20 mouse cellular contexts compared by ENCODE assay signal in the genomic region with DNA sequence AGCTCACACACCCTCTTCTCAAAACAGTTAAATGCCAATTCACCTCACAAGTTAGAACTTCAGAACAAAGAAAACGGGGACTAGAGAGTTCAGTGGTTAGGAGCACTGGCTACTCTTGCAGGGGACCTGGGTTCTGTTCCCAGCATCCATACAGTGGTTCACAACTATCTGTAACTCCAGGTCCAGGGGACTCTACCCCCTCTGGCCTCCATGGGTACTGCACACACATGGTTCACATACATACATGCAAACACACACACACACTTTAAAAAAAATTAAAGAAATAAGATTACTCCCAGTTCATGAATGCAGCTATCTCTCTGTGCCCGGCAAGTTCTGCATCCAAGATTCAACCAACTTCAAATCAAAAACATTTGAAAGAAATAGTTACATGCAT. TPM values are rescaled to one million over a fixed set of nuclear protein-coding genes. Genes with fewer than 3 reads are reported as not detected.
DNase-seq lines count a peak whose midpoint lies in the region; ATAC-seq and TF ChIP-seq lines count a peak whose summit lies in the region.
"Had no signal": no experiment of that assay in that cellular context is flagged by ENCODE, and none has a peak within 500 bp of the region (broad histone marks: within the 10 kb centered on the region; RNA-seq: fewer than 3 reads in every experiment).

No protein-coding gene starts in this region.

- WGBS in intestine, postnatal 0 days, result 96% methylated on average over 2 of the region's 2 CpGs
- WGBS in intestine, embryonic 15.5 days, result 99% methylated on average over 2 of the region's 2 CpGs

- peak; percentile 27; the same call in 1 of the 2 replicates for TF ChIP-seq CTCF in intestine, postnatal 0 days (IDR thresholded peaks at IDR 0.05; ENCODE audit: low read depth)
- peak; percentile 17; the same call in 1 of the 2 replicates for TF ChIP-seq CTCF in E14TG2a.4 (conservative IDR thresholded peaks at IDR 0.05; ENCODE audit: low read length)

- no peak for ATAC-seq in intestine, postnatal 0 days
- no peak for ATAC-seq in intestine, embryonic 15.5 days
- ATAC-seq in megakaryocyte progenitor cell, adult 5-6 weeks (replicated peaks; ENCODE audit: poor library complexity), result 0 out of 2 replicates have a peak, but pooled peaks have one; percentile 18
- ATAC-seq: forebrain, postnatal 0 days; intestine, embryonic 16.5 days; Patski had no signal

- peak; percentile 31 for DNase-seq in ES-CJ7 (ENCODE audit: low read depth, low spot score)
- no peak for DNase-seq in lung, adult 18-20 months
- DNase-seq in kidney, postnatal 36 days, result no peak
- DNase-seq: adrenal gland, adult 8-10 months; adrenal gland, postnatal 36 days; cerebellum, adult 9-10 months; cerebellum, postnatal 25 days; forebrain, postnatal 0 days; gastrocnemius, postnatal 14 days; heart, postnatal 36 days had no signal

- peaks cover 3% of the 10 kb centered on the region; the same call in 1 of the 2 replicates for H3K4me1 ChIP-seq in intestine, postnatal 0 days (replicated peaks; ENCODE audit: control insufficient read depth, insufficient read depth, low read length)
- no peaks in the 10 kb centered on the region for H3K4me1 ChIP-seq in intestine, embryonic 15.5 days (replicated peaks)
- peaks cover 70% of the 10 kb centered on the region for H3K4me1 ChIP-seq in E14TG2a.4 (replicated peaks; ENCODE audit: low read depth, low read length)
- H3K4me1 ChIP-seq: embryonic facial prominence, embryonic 12.5 days; forebrain, embryonic 12.5 days; hindbrain, embryonic 15.5 days had no signal

- H3K27ac ChIP-seq in intestine, postnatal 0 days (ENCODE audit: low read depth, low read length), result no peak overlapping the region
- H3K27ac ChIP-seq in intestine, embryonic 15.5 days, result no peak overlapping the region
- H3K27ac ChIP-seq: embryonic facial prominence, embryonic 12.5 days; forebrain, embryonic 12.5 days; heart, embryonic 13.5 days; hindbrain, embryonic 15.5 days had no signal

- peaks cover 32% of the 10 kb centered on the region; the same call in 1 of the 2 replicates for H3K36me3 ChIP-seq in intestine, postnatal 0 days (ENCODE audit: control insufficient read depth, insufficient read depth)
- 0 out of 2 replicates have a peak, but pooled peaks cover 3% of the 10 kb centered on the region for H3K36me3 ChIP-seq in intestine, embryonic 15.5 days
- H3K36me3 ChIP-seq in E14TG2a.4 (ENCODE audit: insufficient read depth, low read length), result peaks cover 85% of the 10 kb centered on the region
- H3K36me3 ChIP-seq: embryonic facial prominence, embryonic 12.5 days; forebrain, embryonic 12.5 days; heart, embryonic 13.5 days; hindbrain, embryonic 15.5 days had no signal

- H3K4me3 ChIP-seq in intestine, postnatal 0 days (ENCODE audit: low read depth, low read length), result no peak overlapping the region
- no peak overlapping the region for H3K4me3 ChIP-seq in intestine, embryonic 15.5 days (replicated peaks)
- no peak overlapping the region for H3K4me3 ChIP-seq in E14TG2a.4 (replicated peaks; ENCODE audit: low read length)
- H3K4me3 ChIP-seq: embryonic facial prominence, embryonic 12.5 days; forebrain, embryonic 12.5 days; heart, embryonic 13.5 days; hindbrain, embryonic 15.5 days had no signal

- H3K4me2 ChIP-seq in intestine, postnatal 0 days (replicated peaks; ENCODE audit: low read depth), result no peak overlapping the region
- H3K4me2 ChIP-seq in intestine, embryonic 15.5 days (replicated peaks), result no peak overlapping the region
- H3K4me2 ChIP-seq: embryonic facial prominence, embryonic 12.5 days; forebrain, embryonic 12.5 days; heart, embryonic 13.5 days; hindbrain, embryonic 15.5 days had no signal

- no peaks in the 10 kb centered on the region for H3K27me3 ChIP-seq in intestine, postnatal 0 days (replicated peaks; ENCODE audit: control insufficient read depth, insufficient read depth, low read length)
- no peaks in the 10 kb centered on the region for H3K27me3 ChIP-seq in intestine, embryonic 15.5 days (replicated peaks)
- no peaks in the 10 kb centered on the region for H3K27me3 ChIP-seq in E14TG2a.4 (ENCODE audit: insufficient read depth, low read length)
- H3K27me3 ChIP-seq: embryonic facial prominence, embryonic 12.5 days; forebrain, embryonic 12.5 days; heart, embryonic 13.5 days; hindbrain, embryonic 15.5 days; Patski had no signal

- H3K9me3 ChIP-seq in intestine, postnatal 0 days (ENCODE audit: control insufficient read depth), result no peaks in the 10 kb centered on the region
- H3K9me3 ChIP-seq in intestine, embryonic 15.5 days, result no peaks in the 10 kb centered on the region
- H3K9me3 ChIP-seq in E14TG2a.4 (ENCODE audit: low read length), result no peaks in the 10 kb centered on the region
- H3K9me3 ChIP-seq: embryonic facial prominence, embryonic 12.5 days; forebrain, embryonic 12.5 days; heart, embryonic 13.5 days; hindbrain, embryonic 15.5 days had no signal

- no peak overlapping the region for H3K9ac ChIP-seq in intestine, postnatal 0 days (ENCODE audit: low read depth, low read length)
- H3K9ac ChIP-seq in intestine, embryonic 15.5 days, result no peak overlapping the region
- H3K9ac ChIP-seq: embryonic facial prominence, embryonic 12.5 days; forebrain, embryonic 12.5 days; forebrain, postnatal 0 days; heart, embryonic 13.5 days; hindbrain, embryonic 15.5 days had no signal

RNA-seq across cellular contexts. Expression of a gene that starts 40.7 kb away (rescaled TPM):
- polyA plus RNA-seq in intestine, postnatal 0 days (2015; fragmentation: Nextera tagmentation; extraction: Ambion mirVana), result 56.3 and 57.4 TPM in 2 replicates
- polyA plus RNA-seq in intestine, embryonic 15.5 days (2015; fragmentation: Nextera tagmentation; extraction: Ambion mirVana), result 39.1 and 40.1 TPM in 2 replicates
- 8.6 and 10.5 TPM in 2 replicates for total RNA-seq in megakaryocyte progenitor cell, adult 5-6 weeks (2015)
- total RNA-seq in megakaryocyte progenitor cell, adult 5-6 weeks (2017), result 15.1 and 15.3 TPM in 2 replicates
